Mouse (Mus musculus) E14TG2a.4 (cell line): ENCODE measurements around the gene Gars.

Experiments
- H3K27me3 ChIP-seq: 2 replicates; pipeline ENCODE4 v1.6.1; 2014; ENCODE audit warnings: low read length, control low read depth; ENCODE audit not compliant: insufficient read depth
- H3K36me3 ChIP-seq: 2 replicates; pipeline ENCODE4 v1.6.1; 2014; ENCODE audit warnings: low read length, control low read depth; ENCODE audit not compliant: insufficient read depth
- H3K4me1 ChIP-seq: replicated peaks from 2 replicates; pipeline ENCODE4 v1.6.1; 2014; ENCODE audit warnings: low read depth, low read length, control low read depth
- H3K4me3 ChIP-seq: replicated peaks from 2 replicates; pipeline ENCODE4 v1.5.1; 2014; ENCODE audit warnings: mild to moderate bottlenecking, low read length
- H3K9me3 ChIP-seq: 2 replicates; pipeline ENCODE4 v1.6.1; 2014; ENCODE audit warnings: low read length, control low read depth
- CTCF ChIP-seq: conservative IDR thresholded peaks from 2 replicates; pipeline ENCODE4 v1.5.1; 2014; ENCODE audit warnings: low read length
- NANOG ChIP-seq: IDR thresholded peaks from 2 replicates; pipeline ENCODE4 v1.6.1; 2014; ENCODE audit warnings: borderline replicate concordance, low read length, mixed read lengths
- POU5F1 ChIP-seq: IDR thresholded peaks from 2 replicates; pipeline ENCODE4 v1.6.1; 2014; ENCODE audit warnings: low read length, borderline replicate concordance

Gene Gars

GRCm38 (mm10) chr6:55002438-55002837 lies 35.4 kb upstream of the Gars start:
- TF ChIP-seq NANOG (no peak), CTCF (no peak), POU5F1 (no peak)
- Histone ChIP-seq H3K36me3 (no peaks in the 10 kb centered on the region), H3K4me1 (no peaks in the 10 kb centered on the region), H3K27me3 (peaks cover 6% of the 10 kb centered on the region; the same call in 1 of the 2 replicates), H3K9me3 (no peaks in the 10 kb centered on the region), H3K4me3 (no peak overlapping the region)

- TF ChIP-seq NANOG (no peak), POU5F1 (no peak)
- H3K4me1 ChIP-seq: no peaks in the 10 kb centered on the region
- peaks cover 15% of the 10 kb centered on the region for H3K27me3 ChIP-seq
- no peak overlapping the region for H3K4me3 ChIP-seq
- no peaks in the 10 kb centered on the region for H3K36me3 ChIP-seq
- H3K9me3 ChIP-seq: peaks cover 6% of the 10 kb centered on the region; the same call in 1 of the 2 replicates
Observed at GRCm38 (mm10) chr6:55003559-55003958, 34.2 kb upstream of the Gars start.

- H3K9me3 ChIP-seq: peaks cover 6% of the 10 kb centered on the region; the same call in 1 of the 2 replicates
- H3K4me1 ChIP-seq: peaks cover 9% of the 10 kb centered on the region
- no peak overlapping the region for H3K4me3 ChIP-seq
- TF ChIP-seq POU5F1: no peak
- no peak for TF ChIP-seq NANOG
- no peak for TF ChIP-seq CTCF
- H3K27me3 ChIP-seq: peaks cover 10% of the 10 kb centered on the region
- no peaks in the 10 kb centered on the region for H3K36me3 ChIP-seq
Observed at GRCm38 (mm10) chr6:55008401-55008800, 29.4 kb upstream of the Gars start.

GRCm38 (mm10) chr6:55009391-55010230 lies 28.2 kb upstream of the Gars start:
- TF ChIP-seq NANOG: no peak
- no peak for TF ChIP-seq CTCF
- TF ChIP-seq POU5F1: no peak
- Histone ChIP-seq H3K9me3 (peaks cover 6% of the 10 kb centered on the region; the same call in 1 of the 2 replicates), H3K4me1 (peaks cover 9% of the 10 kb centered on the region), H3K36me3 (no peaks in the 10 kb centered on the region), H3K4me3 (no peak overlapping the region), H3K27me3 (peaks cover 10% of the 10 kb centered on the region)

GRCm38 (mm10) chr6:55010330-55011091 lies 27.3 kb upstream of the Gars start:
- no peaks in the 10 kb centered on the region for H3K36me3 ChIP-seq
- no peak overlapping the region for H3K4me3 ChIP-seq
- TF ChIP-seq CTCF (no peak), POU5F1 (no peak), NANOG (no peak)
- H3K9me3 ChIP-seq: peaks cover 6% of the 10 kb centered on the region; the same call in 1 of the 2 replicates
- H3K4me1 ChIP-seq: peaks cover 11% of the 10 kb centered on the region
- peaks cover 10% of the 10 kb centered on the region for H3K27me3 ChIP-seq

GRCm38 (mm10) chr6:55012516-55012915 lies 25.3 kb upstream of the Gars start:
- Histone ChIP-seq H3K36me3 (no peaks in the 10 kb centered on the region), H3K4me1 (peaks cover 29% of the 10 kb centered on the region), H3K4me3 (no peak overlapping the region), H3K27me3 (peaks cover 10% of the 10 kb centered on the region), H3K9me3 (peaks cover 6% of the 10 kb centered on the region; the same call in 1 of the 2 replicates)
- TF ChIP-seq POU5F1: no peak
- TF ChIP-seq CTCF: no peak
- no peak for TF ChIP-seq NANOG

GRCm38 (mm10) chr6:55014184-55014583 lies 23.6 kb upstream of the Gars start:
- peaks cover 44% of the 10 kb centered on the region for H3K4me1 ChIP-seq
- TF ChIP-seq CTCF: no peak
- no peak for TF ChIP-seq POU5F1
- TF ChIP-seq NANOG: no peak
- H3K4me3 ChIP-seq: no peak overlapping the region
- no peaks in the 10 kb centered on the region for H3K36me3 ChIP-seq
- no peaks in the 10 kb centered on the region for H3K9me3 ChIP-seq
- H3K27me3 ChIP-seq: no peaks in the 10 kb centered on the region

- Histone ChIP-seq H3K4me3 (no peak overlapping the region), H3K27me3 (no peaks in the 10 kb centered on the region), H3K9me3 (no peaks in the 10 kb centered on the region), H3K36me3 (no peaks in the 10 kb centered on the region), H3K4me1 (peaks cover 38% of the 10 kb centered on the region)
- TF ChIP-seq NANOG (no peak), POU5F1 (no peak), CTCF (no peak)
Observed at GRCm38 (mm10) chr6:55016236-55016635, 21.6 kb upstream of the Gars start.
